In the genomic region with DNA sequence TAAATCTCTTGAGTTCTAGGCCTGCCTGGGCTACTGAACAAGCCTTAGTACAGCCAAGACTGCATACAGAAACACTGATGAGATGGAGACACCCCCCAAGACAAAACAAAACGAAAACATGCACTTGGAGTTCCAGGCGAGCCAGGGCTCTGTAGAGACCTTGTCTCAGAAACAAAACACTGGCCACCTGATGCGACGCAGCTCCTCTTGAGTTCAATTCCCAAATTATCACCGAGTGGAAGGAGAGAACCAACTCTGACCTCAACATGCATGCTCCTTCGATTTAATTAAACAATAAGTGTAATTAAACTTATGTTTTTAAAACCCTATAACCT, we compare ENCODE assay signal across 8 mouse cellular contexts. TPM values are rescaled to one million over a fixed set of nuclear protein-coding genes. Genes with fewer than 3 reads are reported as not detected.
DNase-seq lines count a peak whose midpoint lies in the region; ATAC-seq and TF ChIP-seq lines count a peak whose summit lies in the region.

No protein-coding gene starts in this region.

- no peak for TF ChIP-seq POLR2A in cortical plate, adult 2 months (IDR thresholded peaks at IDR 0.05; ENCODE audit: extremely low read depth, insufficient read depth, low read length)

- H3K27me3 ChIP-seq in kidney, embryonic 14.5 days (ENCODE audit: control insufficient read depth, insufficient read depth, low read length), result no peaks in the 10 kb centered on the region
- H3K27me3 ChIP-seq in hindbrain, embryonic 16.5 days (replicated peaks; ENCODE audit: control insufficient read depth, insufficient read depth, low read length), result no peaks in the 10 kb centered on the region
- no peaks in the 10 kb centered on the region for H3K27me3 ChIP-seq in midbrain, embryonic 10.5 days (ENCODE audit: low read depth, poor library complexity, severe bottlenecking)

- peak overlapping the region; percentile 79; the same call in 1 of the 2 replicates for H3K9ac ChIP-seq in kidney, embryonic 14.5 days (ENCODE audit: low read depth, low read length)
- peak overlapping the region; percentile 76 for H3K9ac ChIP-seq in hindbrain, embryonic 16.5 days (ENCODE audit: low read depth, low read length)

- H3K9me3 ChIP-seq in kidney, embryonic 14.5 days (ENCODE audit: control insufficient read depth, low read length), result no peaks in the 10 kb centered on the region
- no peaks in the 10 kb centered on the region for H3K9me3 ChIP-seq in hindbrain, embryonic 16.5 days (ENCODE audit: control insufficient read depth, low read length)
- no peaks in the 10 kb centered on the region for H3K9me3 ChIP-seq in midbrain, embryonic 10.5 days (replicated peaks)

- peak overlapping the region; percentile 57 for H3K4me3 ChIP-seq in kidney, embryonic 14.5 days (ENCODE audit: low read length)
- peak overlapping the region; percentile 75 for H3K4me3 ChIP-seq in cortical plate, adult 2 months (ENCODE audit: insufficient read depth, low read length)
- H3K4me3 ChIP-seq in hindbrain, embryonic 16.5 days (ENCODE audit: low read length), result peak overlapping the region; percentile 71
- peak overlapping the region; percentile 77 for H3K4me3 ChIP-seq in midbrain, embryonic 10.5 days

- H3K4me2 ChIP-seq in kidney, embryonic 14.5 days (replicated peaks; ENCODE audit: low read depth, low read length), result peak overlapping the region; percentile 55
- H3K4me2 ChIP-seq in hindbrain, embryonic 16.5 days (ENCODE audit: low read length), result peak overlapping the region; percentile 81

- no peak for DNase-seq in kidney, adult 18-20 months
- peak; percentile 37 for DNase-seq in midbrain, embryonic 10.5 days (ENCODE audit: low spot score)
- no peak for DNase-seq in layer of hippocampus, adult 8-10 months (ENCODE audit: low spot score in 2 of 2)
- no peak for DNase-seq in natural killer cell, adult 2 months (ENCODE audit: low spot score in 2 of 2)
- no peak for DNase-seq in gastrocnemius, postnatal 25 days

- 22% methylated on average over 6 of the region's 6 CpGs for WGBS in kidney, embryonic 14.5 days
- 27% methylated on average over 6 of the region's 6 CpGs for WGBS in hindbrain, embryonic 16.5 days
- WGBS in midbrain, embryonic 10.5 days, result 34% methylated on average over 6 of the region's 6 CpGs

- peak; percentile 2; the same call in 1 of the 2 replicates for ATAC-seq in kidney, embryonic 14.5 days (ENCODE audit: low FRiP score, low TSS enrichment)
- 0 out of 2 replicates have a peak, but pooled peaks have one; percentile 5 for ATAC-seq in hindbrain, embryonic 16.5 days

- TF ChIP-seq CTCF in cortical plate, adult 2 months (IDR thresholded peaks at IDR 0.05; ENCODE audit: extremely low read depth, insufficient read depth, low read length), result no peak

- peaks cover 18% of the 10 kb centered on the region for H3K4me1 ChIP-seq in kidney, embryonic 14.5 days (ENCODE audit: control insufficient read depth, insufficient read depth, low read length)
- peaks cover 5% of the 10 kb centered on the region for H3K4me1 ChIP-seq in cortical plate, adult 2 months (ENCODE audit: control insufficient read depth, insufficient read depth, low read length)
- peaks cover 12% of the 10 kb centered on the region for H3K4me1 ChIP-seq in hindbrain, embryonic 16.5 days (ENCODE audit: control insufficient read depth, insufficient read depth, low read depth, low read length)
- H3K4me1 ChIP-seq in midbrain, embryonic 10.5 days, result peaks cover 38% of the 10 kb centered on the region

- H3K36me3 ChIP-seq in kidney, embryonic 14.5 days (ENCODE audit: control insufficient read depth, insufficient read depth, low read length), result peaks cover 28% of the 10 kb centered on the region
- peaks cover 14% of the 10 kb centered on the region for H3K36me3 ChIP-seq in hindbrain, embryonic 16.5 days (ENCODE audit: control insufficient read depth, insufficient read depth, low read length)
- peaks cover 45% of the 10 kb centered on the region for H3K36me3 ChIP-seq in midbrain, embryonic 10.5 days

- H3K27ac ChIP-seq in kidney, embryonic 14.5 days (ENCODE audit: low read depth, low read length), result peak overlapping the region; percentile 86
- peak overlapping the region; percentile 17; the same call in 1 of the 2 replicates for H3K27ac ChIP-seq in cortical plate, adult 2 months (ENCODE audit: insufficient read depth, low read length)
- peak overlapping the region; percentile 84 for H3K27ac ChIP-seq in hindbrain, embryonic 16.5 days (ENCODE audit: low read depth, low read length)
- H3K27ac ChIP-seq in midbrain, embryonic 10.5 days (replicated peaks), result peak overlapping the region; percentile 91

RNA-seq across cellular contexts. Expression of gene Gpx1, which starts 0.2 kb away (rescaled TPM):
- 654 and 725 TPM in 2 replicates for polyA plus RNA-seq in kidney, embryonic 14.5 days (2014; fragmentation: Nextera tagmentation; extraction: Ambion mirVana)
- polyA plus RNA-seq in cortical plate, adult 2 months (2012; rRNA removed), result 258 and 294 TPM in 2 replicates
- 451 and 453 TPM in 2 replicates for polyA plus RNA-seq in hindbrain, embryonic 16.5 days (2015; fragmentation: Nextera tagmentation; extraction: Ambion mirVana)
- polyA plus RNA-seq in midbrain, embryonic 10.5 days (2016; fragmentation: Nextera tagmentation; extraction: Ambion mirVana), result 767 and 792 TPM in 2 replicates
- 100 to 1,000 TPM in 1 of 4 experiments, 10 to 100 TPM in 3; 57.7 to 113 (median 78.2) TPM for total RNA-seq in layer of hippocampus, adult 8-10 months (2022)
- total RNA-seq in gastrocnemius, postnatal 25 days (2021), result 10 to 100 TPM; 74.4 to 92.9 TPM

RNA-seq across cellular contexts. Expression of gene Usp4, which starts 9.1 kb away (rescaled TPM):
- 62.1 and 114 TPM in 2 replicates for polyA plus RNA-seq in kidney, embryonic 14.5 days (2014; fragmentation: Nextera tagmentation; extraction: Ambion mirVana)
- polyA plus RNA-seq in cortical plate, adult 2 months (2012; rRNA removed), result 114 and 116 TPM in 2 replicates
- polyA plus RNA-seq in hindbrain, embryonic 16.5 days (2015; fragmentation: Nextera tagmentation; extraction: Ambion mirVana), result 116 and 127 TPM in 2 replicates
- 119 and 140 TPM in 2 replicates for polyA plus RNA-seq in midbrain, embryonic 10.5 days (2016; fragmentation: Nextera tagmentation; extraction: Ambion mirVana)
- 100 to 1,000 TPM; 102 to 124 (median 112) TPM for total RNA-seq in layer of hippocampus, adult 8-10 months (2022)
- total RNA-seq in gastrocnemius, postnatal 25 days (2021), result 10 to 100 TPM; 61.7 to 64.9 TPM

RNA-seq across cellular contexts. Expression of gene Tcta, which starts 32.6 kb away (rescaled TPM):
- 26.6 and 27.8 TPM in 2 replicates for polyA plus RNA-seq in kidney, embryonic 14.5 days (2014; fragmentation: Nextera tagmentation; extraction: Ambion mirVana)
- 53.0 and 55.6 TPM in 2 replicates for polyA plus RNA-seq in cortical plate, adult 2 months (2012; rRNA removed)
- polyA plus RNA-seq in hindbrain, embryonic 16.5 days (2015; fragmentation: Nextera tagmentation; extraction: Ambion mirVana), result 51.6 and 57.2 TPM in 2 replicates
- polyA plus RNA-seq in midbrain, embryonic 10.5 days (2016; fragmentation: Nextera tagmentation; extraction: Ambion mirVana), result 17.8 and 26.2 TPM in 2 replicates
- total RNA-seq in layer of hippocampus, adult 8-10 months (2022), result 10 to 100 TPM; 31.7 to 39.2 (median 36.8) TPM
- total RNA-seq in gastrocnemius, postnatal 25 days (2021), result 10 to 100 TPM; 25.0 to 30.8 TPM

RNA-seq across cellular contexts. Expression of gene Rhoa, which starts 32.6 kb away (rescaled TPM):
- polyA plus RNA-seq in kidney, embryonic 14.5 days (2014; fragmentation: Nextera tagmentation; extraction: Ambion mirVana), result 317 and 358 TPM in 2 replicates
- polyA plus RNA-seq in cortical plate, adult 2 months (2012; rRNA removed), result 167 and 176 TPM in 2 replicates
- polyA plus RNA-seq in hindbrain, embryonic 16.5 days (2015; fragmentation: Nextera tagmentation; extraction: Ambion mirVana), result 278 TPM in 2 replicates
- 272 and 276 TPM in 2 replicates for polyA plus RNA-seq in midbrain, embryonic 10.5 days (2016; fragmentation: Nextera tagmentation; extraction: Ambion mirVana)
- 100 to 1,000 TPM; 157 to 186 (median 166) TPM for total RNA-seq in layer of hippocampus, adult 8-10 months (2022)
- total RNA-seq in gastrocnemius, postnatal 25 days (2021), result 100 to 1,000 TPM; 104 to 120 TPM

RNA-seq across cellular contexts. Expression of gene Amt, which starts 41.9 kb away (rescaled TPM):
- polyA plus RNA-seq in kidney, embryonic 14.5 days (2014; fragmentation: Nextera tagmentation; extraction: Ambion mirVana), result 30.8 and 35.1 TPM in 2 replicates
- polyA plus RNA-seq in cortical plate, adult 2 months (2012; rRNA removed), result 54.1 and 55.0 TPM in 2 replicates
- polyA plus RNA-seq in hindbrain, embryonic 16.5 days (2015; fragmentation: Nextera tagmentation; extraction: Ambion mirVana), result 23.3 and 26.3 TPM in 2 replicates
- polyA plus RNA-seq in midbrain, embryonic 10.5 days (2016; fragmentation: Nextera tagmentation; extraction: Ambion mirVana), result 37.9 and 39.2 TPM in 2 replicates
- total RNA-seq in layer of hippocampus, adult 8-10 months (2022), result 10 to 100 TPM; 30.1 to 37.2 (median 34.8) TPM
- total RNA-seq in gastrocnemius, postnatal 25 days (2021), result 1 to 10 TPM; 1.6 to 1.8 TPM

Comparison
In these comparisons a context has a peak if more than half of its experiments do, and no peak if none do; other contexts are left out.
1. H3K27ac ChIP-seq: peak in every context shown above with its lines; median percentile 91 in midbrain, embryonic 10.5 days; 86 in kidney, embryonic 14.5 days; 84 in hindbrain, embryonic 16.5 days; 17 in cortical plate, adult 2 months.